Mouse (Mus musculus) testis, adult 10 weeks (tissue): ENCODE measurements around the gene Smad9. TPM values are rescaled to one million over a fixed set of nuclear protein-coding genes. Genes with fewer than 3 reads are reported as not detected.

ENCODE experiments used
- polyA plus RNA-seq: library from polyadenylated mRNA; stranded (reverse); fragments of 350-450 nt; fragmentation: Illumina TruSeq; extraction: RNeasy Lipid Tissue Mini Kit (QIAGEN cat#74804); gene quantifications from one replicate; pipeline ENCODE4 v1.2.3, GENCODE M21; 2014; ENCODE audit warnings: low read depth, low replicate concordance

Gene Smad9
- 0.98 TPM for polyA plus RNA-seq

GRCm38 (mm10) chr3:54755145-54756041, at the start of gene Smad9:
Gene Smad9, plus strand, starts transcription at chr3:54755582.

GRCm38 (mm10) chr3:54714253-54714652, 41.1 kb upstream of the Smad9 start, which contains the start of gene Gm21958:
Gene Gm21958, minus strand, starts transcription at chr3:54714353.

GRCm38 (mm10) chr3:54735247-54736046, 19.9 kb upstream of the Smad9 start, which contains the start of the genes Exosc8 and Alg5:
Gene Exosc8, minus strand, starts transcription at chr3:54735393.
Gene Alg5, plus strand, starts transcription at chr3:54735539.

GRCm38 (mm10) chr3:54807666-54808217, 52.4 kb downstream of the Smad9 start, which contains the start of gene Rfxap:
Gene Rfxap, minus strand, starts transcription at chr3:54807791.

Other genes starting within 250 kb of the Smad9 start
- 1,030 TPM for gene Supt20, start 62.8 kb upstream of the Smad9 start, polyA plus RNA-seq
- not detected for gene Gm21958, start 41.2 kb upstream of the Smad9 start, polyA plus RNA-seq
- gene Exosc8, start 20.2 kb upstream of the Smad9 start, polyA plus RNA-seq: 14.4 TPM
- gene Alg5, start 20.0 kb upstream of the Smad9 start, polyA plus RNA-seq: 10.5 TPM
- 14.8 TPM for gene Rfxap, start 52.2 kb downstream of the Smad9 start, polyA plus RNA-seq
- not detected for gene Sertm1, start 160.3 kb downstream of the Smad9 start, polyA plus RNA-seq